Mouse (Mus musculus) cerebellum, adult 9-10 months (tissue): ENCODE results near the gene H1foo.
A peak's percentile ranks its signal among the peaks of the same experiment; 100 is the strongest.

ENCODE experiments used
- DNase-seq: peaks from one replicate; pipeline ENCODE4 v3.0.0; 2022

Gene H1foo

DNA sequence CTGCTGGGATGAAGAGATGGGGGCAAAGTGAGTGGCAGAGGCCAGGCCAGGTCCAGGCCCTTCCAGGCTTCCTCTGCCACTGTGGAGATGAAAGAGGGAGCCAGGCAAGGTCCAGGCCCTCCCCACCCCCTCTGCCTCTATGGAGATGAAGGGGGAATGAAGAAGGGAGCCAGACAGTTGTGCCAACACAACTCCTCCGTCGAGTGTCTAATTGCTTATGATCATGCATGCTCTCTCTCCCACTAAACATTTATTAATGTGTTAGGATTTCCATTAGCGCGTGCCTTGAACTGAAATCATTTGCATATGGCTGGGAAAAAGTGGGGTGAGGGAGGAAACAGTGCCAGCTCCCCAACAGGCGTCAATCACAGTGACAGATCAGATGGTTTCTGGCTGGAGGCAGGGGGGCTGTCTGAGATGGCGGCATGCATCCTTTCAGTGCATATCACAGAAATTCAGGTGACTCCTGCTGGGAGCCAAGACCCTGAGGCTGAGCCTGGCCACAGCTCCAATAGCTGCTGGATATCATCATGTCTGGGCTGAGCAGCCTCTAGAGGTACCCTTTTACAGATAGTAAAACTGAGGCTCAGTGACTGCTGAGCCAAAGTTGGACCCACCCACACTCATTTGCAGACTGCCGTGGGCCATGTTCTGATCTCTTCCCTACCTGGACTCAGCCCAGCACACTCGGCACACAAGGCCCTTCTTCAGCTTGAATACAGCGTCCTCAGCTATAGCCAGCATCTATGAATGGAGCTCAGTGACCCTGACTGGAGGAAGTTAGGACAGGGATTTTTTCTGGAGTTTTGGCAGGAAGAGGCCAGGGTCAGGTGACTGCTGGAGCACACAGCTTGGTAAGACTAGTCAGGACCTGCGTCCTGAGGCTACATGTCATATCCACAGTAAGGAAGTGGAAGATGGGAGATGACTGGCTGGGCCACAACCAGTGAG, 17.2 kb upstream of the H1foo start:
- no peak for DNase-seq

- DNase-seq: no peak
These were observed 14.7 kb upstream of the H1foo start for GRCm38 (mm10) chr6:115930018-115930417.

GRCm38 (mm10) chr6:115931639-115932038, 13.1 kb upstream of the H1foo start, which contains the start of gene Rho:
Gene Rho (plus strand): TSS chr6:115931748.
- no peak for DNase-seq

DNA sequence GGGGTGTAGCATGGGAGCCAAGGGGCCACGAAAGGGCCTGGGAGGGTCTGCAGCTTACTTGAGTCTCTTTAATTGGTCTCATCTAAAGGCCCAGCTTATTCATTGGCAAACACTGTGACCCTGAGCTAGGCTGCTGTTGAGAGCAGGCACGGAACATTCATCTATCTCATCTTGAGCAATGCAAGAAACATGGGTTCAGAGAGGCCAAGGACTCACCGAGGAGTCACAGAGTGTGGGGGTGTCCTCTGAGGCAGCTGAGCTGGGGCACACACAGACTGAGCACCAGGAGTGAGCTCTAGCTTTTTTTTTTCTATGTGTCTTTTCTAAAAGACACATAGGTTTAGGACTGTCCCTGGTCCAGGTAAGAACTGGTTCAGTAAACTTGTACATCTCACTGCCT, 12.3 kb upstream of the H1foo start:
- DNase-seq: no peak

DNA sequence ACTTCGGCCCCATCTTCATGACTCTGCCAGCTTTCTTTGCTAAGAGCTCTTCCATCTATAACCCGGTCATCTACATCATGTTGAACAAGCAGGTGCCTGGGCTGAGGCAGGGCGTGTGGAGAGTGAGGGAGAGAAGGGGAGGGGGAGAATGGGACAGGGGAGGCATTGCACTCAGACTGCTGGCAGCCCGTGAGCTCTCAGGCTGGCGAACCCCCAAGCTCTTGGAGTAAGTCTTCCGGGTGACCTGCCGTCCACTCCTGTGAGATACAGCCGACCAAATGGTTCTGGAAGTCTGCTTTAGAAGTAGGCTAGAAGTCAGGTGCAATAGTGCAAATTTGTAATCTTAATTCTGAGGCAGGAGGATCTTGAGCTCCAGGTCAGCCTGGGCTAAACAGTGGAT, 9.2 kb upstream of the H1foo start:
- no peak for DNase-seq

- no peak for DNase-seq
These were observed 6.7 kb upstream of the H1foo start for GRCm38 (mm10) chr6:115938011-115938410.

GRCm38 (mm10) chr6:115938798-115939197, 5.9 kb upstream of the H1foo start:
- DNase-seq: no peak

GRCm38 (mm10) chr6:115940603-115941002, 4.1 kb upstream of the H1foo start:
- no peak for DNase-seq

DNA sequence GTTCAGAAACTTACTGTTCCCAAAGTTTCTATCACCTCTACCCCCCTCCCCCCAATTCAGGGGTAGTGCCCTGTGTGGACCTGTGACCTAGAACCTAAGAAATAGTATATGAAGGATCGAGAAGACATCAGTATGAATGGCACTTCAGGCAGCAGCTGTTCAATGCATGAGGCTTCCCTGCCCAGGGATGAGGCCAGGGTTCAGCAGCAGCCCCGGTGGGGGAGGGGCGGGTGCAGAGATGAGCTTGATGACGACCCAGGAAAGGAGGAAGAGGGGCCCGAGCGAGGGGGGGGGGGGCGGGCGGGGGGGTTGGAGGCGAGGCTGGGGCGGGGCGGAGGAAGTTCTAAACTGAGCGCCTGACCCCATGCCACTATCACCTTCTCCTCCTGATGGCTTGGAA, 3.6 kb upstream of the H1foo start:
- DNase-seq: no peak

DNA sequence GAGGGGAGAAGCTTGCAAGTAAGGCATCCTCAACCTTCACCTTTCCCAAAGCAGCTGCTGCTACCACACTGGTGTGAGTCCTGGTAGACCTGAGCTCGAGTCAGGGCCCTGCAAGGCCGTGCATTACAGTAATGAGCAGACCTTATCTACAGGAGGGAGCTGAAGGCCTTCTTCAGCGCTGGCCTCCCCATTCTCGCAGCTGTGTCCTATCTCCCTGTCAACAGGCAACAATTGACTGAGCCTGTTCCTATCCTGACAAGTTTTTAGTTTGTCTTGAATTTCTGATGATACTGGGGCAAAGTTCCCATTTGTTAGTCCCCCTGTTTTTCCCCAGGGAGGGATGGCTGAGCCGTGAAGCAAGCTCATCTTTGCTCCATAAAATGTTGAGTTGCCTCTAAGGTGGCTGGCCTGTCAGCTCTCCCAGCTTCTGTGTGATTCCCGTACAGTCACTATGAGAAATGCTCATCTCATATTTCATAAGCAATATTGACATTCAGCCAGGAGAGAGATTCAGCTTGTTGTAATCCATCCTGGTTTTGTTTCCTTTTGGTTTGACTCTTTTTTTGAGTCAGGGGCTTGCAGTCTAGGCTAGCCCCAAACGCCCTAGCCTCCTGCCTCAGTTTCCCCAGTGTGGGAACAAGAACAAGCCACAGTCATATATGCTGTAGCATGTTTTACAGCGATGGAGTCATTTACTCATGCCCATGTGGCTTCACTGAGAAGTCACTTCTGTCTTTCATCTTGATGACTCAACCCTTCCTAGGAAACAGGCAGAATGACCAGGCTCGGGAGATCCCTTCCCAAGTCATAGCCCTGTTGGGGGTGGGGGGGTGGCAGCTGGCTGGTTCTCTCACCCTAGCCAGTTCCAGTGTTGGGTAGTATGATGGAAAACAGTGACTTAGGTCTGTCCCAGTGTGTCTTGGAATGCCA, 975 bp upstream of the H1foo start:
- no peak for DNase-seq

DNA sequence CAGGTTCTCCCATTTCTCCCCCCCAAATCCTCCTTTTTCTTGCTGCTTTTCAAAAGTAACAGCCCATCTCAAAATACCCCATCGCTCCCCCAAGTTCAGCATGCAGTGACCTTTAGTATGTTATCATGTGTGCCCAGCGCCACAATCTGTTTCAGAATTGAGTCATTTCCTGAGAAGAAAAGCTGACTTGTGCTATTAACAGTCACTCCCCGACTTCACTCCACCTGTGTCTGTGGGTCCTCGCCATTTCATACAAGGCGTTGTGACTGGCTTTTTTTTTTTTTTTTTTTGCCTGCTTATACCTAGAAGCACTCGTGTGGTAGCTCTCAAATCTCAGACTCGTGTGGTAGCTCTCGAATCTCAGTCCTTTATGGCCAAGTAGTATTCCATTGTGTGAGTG, 895 bp downstream of the H1foo start:
- no peak for DNase-seq

DNA sequence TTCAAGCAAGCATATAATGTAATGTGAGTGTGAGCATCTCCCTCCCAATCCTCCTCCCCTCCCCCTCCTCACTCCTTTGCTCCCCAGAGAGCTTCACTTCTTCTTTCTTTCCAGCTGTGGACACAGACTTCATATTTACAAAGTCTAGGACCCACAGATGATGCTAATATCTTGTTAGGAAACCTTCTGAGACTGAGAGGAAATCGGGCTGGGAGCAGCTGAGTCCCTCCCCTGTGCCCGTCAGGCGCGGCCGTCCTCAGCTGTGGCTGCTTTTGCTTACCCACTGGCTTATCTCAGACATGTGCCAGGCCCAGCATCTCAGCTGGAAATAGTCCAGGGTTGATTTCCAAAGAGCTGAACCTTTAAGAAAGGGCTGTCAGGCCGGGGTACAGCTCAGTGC, 1.7 kb downstream of the H1foo start:
- no peak for DNase-seq

GRCm38 (mm10) chr6:115954506-115955074, 9.9 kb downstream of the H1foo start:
- no peak for DNase-seq

DNA sequence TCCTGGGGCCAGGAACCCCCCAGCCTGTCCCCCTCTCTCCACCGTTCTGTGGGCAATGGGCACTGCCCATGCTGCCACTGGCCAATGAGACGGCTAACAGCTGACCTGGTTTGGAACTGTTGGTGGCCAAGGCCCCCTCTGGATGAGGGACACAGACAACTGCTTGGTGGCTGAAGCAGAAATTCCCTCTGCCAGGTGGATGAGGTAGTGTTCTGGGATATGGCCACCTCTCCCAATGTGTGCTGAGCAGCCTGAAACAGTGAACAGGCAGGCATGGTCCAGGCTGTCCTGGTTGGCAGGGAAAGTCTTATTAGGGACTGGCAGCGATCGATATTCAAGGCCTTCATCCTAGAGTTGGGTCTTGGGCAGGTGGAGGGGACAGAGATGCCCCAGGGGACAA, 10.4 kb downstream of the H1foo start:
- DNase-seq: peak; percentile 77

DNA sequence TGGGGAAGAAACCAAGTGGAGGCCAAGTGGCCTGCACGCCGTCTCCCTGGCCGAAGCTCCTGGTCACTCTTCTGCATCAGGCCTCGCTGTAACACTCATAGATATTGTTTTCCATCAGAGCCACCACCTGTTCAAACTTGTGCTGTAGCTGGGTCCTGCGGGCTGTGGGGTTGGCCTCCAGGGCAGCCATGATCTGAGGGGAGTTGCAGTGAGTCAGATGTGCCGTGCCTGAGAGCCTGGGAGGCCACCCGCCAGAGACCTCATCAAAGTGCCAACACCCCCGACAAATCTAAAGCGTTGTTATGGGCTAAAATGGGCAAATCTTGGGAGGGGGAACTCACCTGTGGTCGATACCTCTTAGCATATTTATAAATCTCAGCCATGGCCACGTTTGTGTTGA, 10.9 kb downstream of the H1foo start:
- DNase-seq: no peak

DNA sequence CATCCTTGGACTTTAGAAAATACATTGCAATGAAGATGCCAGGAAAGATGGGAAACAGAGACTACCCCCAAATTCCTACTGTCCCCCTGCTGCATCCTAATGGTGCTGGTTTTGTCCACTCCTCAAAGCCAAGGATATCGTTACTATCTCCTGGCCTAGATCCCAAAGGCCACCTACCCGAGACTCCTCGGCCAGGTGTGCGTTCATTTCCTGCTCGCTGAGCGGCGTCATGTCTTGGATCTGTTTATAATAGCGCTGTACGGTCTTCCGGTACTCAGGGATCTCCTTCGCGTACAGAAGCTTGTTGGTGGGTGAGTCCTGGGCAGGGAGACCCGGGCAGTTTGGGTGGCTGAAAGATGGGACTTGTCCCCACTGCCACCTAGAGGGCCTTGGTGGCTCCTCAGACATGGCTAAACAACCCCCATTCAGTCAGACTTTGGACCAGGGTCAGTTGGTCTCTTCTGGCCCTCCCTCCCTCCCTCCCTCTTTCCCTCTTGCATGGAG, 11.7 kb downstream of the H1foo start:
- peak; percentile 65 for DNase-seq

- DNase-seq: peak; percentile 92
These were observed 12.3 kb downstream of the H1foo start for GRCm38 (mm10) chr6:115956922-115957601.

DNA sequence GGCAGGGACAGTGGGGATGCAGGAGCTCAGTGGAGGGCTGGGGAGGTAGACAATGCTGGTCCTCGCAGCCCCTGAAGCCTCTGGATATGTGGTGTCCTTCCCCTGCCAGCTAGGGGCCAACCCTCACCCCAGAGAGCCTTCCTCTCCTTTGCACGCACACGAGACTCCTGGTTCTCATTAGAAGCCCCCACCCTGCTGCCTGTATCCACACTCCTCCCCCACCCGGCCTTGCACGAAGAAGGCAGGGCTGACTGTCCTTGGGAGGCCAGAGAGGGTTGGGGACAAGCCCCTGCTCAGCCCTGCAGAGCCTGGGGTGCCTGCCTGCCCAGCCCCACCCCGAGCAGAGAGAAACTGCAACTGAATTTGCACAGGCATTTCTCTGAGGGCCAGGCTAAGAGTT, 12.9 kb downstream of the H1foo start:
- no peak for DNase-seq

DNA sequence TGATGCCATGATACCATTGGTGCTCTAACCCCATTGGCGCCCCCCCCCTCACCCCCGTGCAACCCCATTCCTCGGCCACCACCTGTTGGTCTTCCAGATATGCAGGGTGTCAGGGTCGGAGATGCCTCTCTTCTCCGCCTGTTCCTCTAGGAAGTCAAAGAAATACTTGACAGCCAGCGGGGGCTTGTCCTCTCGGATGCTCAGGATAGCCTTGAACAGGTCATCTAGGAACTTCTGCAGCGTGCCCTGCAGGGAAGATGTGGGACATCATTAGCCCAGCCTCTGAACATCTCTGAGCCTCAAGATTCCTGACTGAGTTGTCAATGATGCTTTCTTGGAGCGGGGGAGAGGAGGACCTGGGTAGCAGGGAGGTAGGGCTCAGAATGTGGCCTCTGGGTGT, 13.7 kb downstream of the H1foo start:
- peak; percentile 44 for DNase-seq

DNA sequence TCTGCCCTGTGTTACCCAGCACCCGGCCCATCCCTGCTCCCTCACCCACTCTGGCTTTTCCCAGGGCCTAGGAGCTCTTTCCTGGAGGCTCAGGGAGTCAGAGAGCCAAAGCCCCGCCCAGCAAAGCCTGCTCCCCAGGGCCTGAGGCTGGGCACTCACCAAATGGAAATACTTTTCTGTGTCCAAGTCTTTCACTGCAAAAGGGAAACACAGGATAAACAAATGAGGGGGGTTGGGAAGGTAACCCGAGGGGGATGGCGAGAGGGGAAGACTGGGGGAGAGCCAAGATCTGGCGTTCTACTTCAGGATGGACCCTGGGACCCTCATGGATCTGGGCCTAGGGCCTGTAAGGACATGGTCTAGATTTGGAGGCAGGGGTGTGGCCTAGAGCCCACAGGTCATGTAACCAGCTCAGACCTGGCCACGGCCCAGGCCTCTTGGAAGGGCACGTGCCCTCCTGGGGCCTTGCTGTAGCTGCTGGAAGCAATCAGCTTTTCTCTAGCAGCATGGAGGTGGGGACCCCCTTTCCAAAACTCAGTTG, 14.5 kb downstream of the H1foo start:
- DNase-seq: peak; percentile 77

- DNase-seq: peak; percentile 46
These were observed 15.6 kb downstream of the H1foo start for GRCm38 (mm10) chr6:115960322-115960721.

DNA sequence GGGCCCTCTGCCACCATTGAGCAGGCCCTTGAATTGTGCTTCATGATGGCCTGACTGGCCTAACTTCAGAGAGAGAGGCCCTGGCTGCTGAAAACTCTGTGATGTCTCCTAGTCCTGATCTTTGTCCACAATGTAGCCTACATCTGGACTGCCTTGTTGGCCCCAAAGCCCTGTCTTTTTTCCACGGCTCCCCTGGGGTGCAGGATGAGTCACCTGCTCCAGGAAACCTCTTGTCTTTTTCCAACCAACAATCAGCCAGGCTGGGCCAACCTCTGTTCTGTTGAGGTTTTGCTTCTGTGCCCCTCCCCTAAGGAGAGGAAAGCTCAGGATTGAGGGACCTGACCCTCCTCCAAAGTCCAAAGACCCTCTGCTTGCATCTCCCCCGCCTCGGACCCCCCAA, 17.0 kb downstream of the H1foo start:
- DNase-seq: no peak
